Mouse (Mus musculus) thymus, postnatal 10 days (tissue): ENCODE data around the gene Wdr83os.
A peak's percentile ranks its signal among the peaks of the same experiment; 100 is the strongest.

ENCODE experiments used
- DNase-seq, 2 experiments: peaks; one replicate each; pipeline ENCODE4 v3.0.0; 2021; ENCODE audit warnings: low spot score in 2 of 2

Wdr83os gene

GRCm38 (mm10) chr8:85080532-85081215 is at the start of gene Wdr83os:
TSS of gene Wdr83os (plus strand) at chr8:85080740.
- peak; percentile 31 to 55 for DNase-seq

DNA sequence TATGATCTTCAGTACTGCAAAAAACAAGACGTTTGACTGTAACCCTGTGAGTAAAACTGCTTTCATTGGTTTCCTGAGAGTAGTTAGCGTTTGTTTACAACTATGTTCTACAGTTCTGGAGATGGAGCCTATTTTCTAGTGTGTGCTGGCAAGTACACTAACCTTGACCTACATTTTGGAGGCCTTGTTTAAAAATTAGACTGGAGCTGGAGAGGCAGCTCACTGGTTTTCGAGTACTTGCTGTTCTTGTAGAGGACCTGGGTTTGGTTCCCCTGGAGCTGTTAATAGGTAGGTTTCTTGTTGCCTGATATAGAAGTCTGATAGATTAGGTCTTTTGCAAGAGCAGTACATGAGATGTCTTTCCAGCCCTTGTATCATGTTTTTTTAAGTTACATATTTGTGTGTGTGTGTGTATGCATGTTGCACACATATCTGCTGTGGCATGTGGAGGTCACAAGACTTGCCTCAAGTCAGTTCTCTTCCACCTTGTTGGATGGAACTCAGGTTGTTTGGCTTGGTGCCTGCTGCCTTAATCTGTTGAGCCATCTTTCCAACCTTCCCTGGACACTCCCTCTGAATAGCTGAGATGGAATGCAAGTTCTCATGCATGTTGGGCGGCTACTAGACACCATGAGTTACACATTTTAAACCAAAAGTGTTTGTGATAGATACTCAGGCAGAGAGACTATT is 47.8 kb upstream of the Wdr83os start:
- DNase-seq: no peak

DNA sequence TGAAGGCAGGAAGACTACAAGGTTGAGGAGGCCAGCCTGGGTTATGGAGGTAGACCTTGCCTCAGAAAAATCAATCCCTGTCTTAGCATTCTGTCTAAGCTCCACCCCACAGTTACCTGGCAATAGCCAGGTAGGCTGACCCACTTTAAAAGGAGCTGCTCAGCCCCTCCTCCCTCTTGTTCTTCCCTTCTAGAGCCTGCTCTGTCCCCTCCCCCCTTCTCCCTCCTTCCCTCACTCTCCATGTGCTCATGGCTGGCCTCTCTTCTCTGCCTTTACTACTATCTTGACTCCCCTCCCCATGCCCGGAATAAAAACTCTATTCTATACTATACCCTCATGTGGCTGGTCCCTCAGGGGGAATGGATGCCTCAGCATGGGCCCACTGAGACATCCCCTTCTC is 46.7 kb upstream of the Wdr83os start:
- no peak for DNase-seq

DNA sequence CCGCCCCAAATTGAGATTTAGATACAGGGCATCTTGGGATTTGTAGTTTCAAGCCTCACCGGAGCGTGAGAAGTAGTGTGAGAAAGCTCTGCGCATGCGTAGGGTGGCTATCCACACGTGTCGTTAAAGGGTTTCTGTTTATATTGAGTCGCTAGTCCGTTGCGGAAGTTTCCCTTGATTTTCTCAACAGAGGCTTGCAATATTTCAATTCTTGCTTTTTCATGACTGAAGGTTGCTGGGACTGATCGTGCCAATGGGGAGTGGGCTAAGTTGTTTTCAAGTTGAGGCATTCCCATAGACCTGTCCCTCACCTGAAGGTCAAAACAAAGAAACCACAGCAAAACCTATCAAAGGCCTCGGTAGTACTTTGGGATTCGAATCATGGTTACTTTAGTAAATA is 45.8 kb upstream of the Wdr83os start:
- peak; percentile 78 to 84 for DNase-seq

DNA sequence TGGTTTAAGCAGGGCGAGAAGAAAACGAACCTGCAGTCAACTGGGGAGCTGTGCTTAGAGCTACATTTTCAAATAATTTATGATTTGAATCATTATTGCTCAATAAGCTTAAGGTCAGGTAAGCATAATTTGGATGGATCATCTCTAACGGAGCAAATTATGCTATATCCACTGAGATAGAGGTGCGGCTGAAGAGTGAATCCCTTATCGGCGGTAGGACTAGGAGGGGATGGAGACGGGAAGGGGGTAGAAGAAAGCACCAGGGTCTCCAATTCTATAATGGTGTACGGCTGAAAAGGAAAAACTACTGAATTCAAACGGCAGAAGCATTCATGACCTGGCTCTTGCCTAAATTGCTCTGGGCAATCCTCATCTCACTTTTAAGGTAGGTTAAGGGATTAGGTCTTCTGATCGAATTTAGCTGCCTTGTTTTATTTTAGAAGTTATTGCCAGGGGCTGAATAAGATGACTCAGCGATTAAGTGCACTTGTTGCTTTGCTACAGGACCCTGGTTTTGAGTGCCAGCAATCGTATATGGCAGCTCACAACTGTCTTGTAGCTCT is 45.3 kb upstream of the Wdr83os start:
- no peak for DNase-seq

DNA sequence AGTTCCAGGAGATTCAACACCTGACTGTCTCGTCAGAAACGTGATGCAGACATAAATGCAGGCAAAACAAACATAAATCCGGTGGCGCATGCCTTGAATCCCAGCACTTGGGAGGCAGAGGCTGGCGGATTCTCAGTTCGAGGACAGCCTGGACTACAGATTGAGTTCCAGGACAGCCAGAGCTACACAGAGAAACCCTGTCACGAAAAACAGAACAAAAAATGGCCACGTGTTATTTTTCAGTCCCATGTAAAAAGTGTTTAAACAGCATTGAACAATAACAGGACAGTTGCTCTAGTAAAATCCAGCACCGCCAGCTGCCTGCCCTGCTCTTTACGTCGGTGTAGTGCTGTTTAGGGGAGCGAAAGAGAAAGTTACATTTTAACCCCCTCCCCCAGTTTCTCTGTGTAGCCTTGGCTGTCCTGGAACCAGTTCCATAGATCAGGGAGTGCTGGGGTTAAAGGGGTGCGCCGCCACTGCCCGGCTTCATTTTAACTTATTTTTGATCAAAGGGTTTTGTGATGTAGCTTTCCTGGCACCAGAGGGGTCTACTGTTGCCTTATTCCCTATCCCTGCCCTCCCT is 44.7 kb upstream of the Wdr83os start:
- DNase-seq: peak; percentile 24 to 27

GRCm38 (mm10) chr8:85036381-85036717 is 44.2 kb upstream of the Wdr83os start:
- DNase-seq: no peak

GRCm38 (mm10) chr8:85036718-85037365 is 43.7 kb upstream of the Wdr83os start, which contains the start of gene Tnpo2:
TSS of gene Tnpo2 (plus strand) at chr8:85036915.
- DNase-seq: peak; percentile 82 to 85

GRCm38 (mm10) chr8:85037366-85037680 is 43.2 kb upstream of the Wdr83os start:
- no peak for DNase-seq

- peak; percentile 70 to 71 for DNase-seq
Observed at GRCm38 (mm10) chr8:85037681-85038531, 42.6 kb upstream of the Wdr83os start.

- DNase-seq: no peak
Observed at GRCm38 (mm10) chr8:85043619-85044018, 36.9 kb upstream of the Wdr83os start.

DNA sequence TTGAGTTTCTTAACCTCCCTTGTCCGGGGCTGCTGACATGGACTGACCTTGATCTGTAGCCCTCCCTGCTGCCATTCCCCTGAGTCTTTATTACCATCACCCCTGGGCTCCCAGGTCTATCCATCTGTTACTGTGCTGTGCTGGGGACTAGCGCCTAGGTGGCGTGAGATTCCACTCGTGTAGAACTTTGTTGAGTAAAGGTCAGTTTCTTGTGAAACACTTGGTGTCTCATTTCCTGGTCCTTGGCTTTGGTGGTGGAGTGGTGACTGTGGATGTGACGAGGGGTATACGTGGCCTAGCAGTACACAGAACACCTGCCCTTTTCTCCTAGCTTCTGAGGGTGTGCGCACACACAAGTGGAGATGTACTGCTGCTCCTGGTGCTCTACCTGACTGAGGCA is 23.2 kb upstream of the Wdr83os start:
- no peak for DNase-seq

GRCm38 (mm10) chr8:85059879-85060616 is 20.5 kb upstream of the Wdr83os start, which contains the start of gene Fbxw9:
TSS of gene Fbxw9 (plus strand) at chr8:85060055.
- DNase-seq: peak; percentile 80

GRCm38 (mm10) chr8:85062603-85063002 is 17.9 kb upstream of the Wdr83os start:
- DNase-seq: no peak

- DNase-seq: no peak
Observed at GRCm38 (mm10) chr8:85065213-85065612, 15.3 kb upstream of the Wdr83os start.

- DNase-seq: no peak
Observed at GRCm38 (mm10) chr8:85067155-85067554, 13.4 kb upstream of the Wdr83os start.

DNA sequence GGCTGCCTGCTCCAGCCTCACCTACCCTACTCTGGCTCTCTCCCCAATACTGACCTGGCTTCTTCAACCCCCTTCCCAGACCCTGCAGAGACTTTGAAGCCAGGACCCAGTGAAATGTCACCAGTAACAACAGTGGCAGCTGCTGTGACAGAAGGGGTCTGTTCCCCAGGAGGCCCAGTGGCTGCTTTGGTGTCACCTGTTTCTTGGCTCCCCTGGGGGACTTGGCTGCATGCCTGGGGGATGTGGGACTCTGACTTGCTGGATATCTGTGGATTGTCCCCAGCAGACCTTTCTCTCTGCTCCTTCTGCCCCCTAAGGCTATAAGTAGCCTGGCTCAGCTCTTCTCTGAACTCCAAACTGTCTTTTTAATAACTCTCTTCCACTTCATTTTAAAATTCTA is 12.6 kb upstream of the Wdr83os start, which contains the start of gene Gm5741:
Gene Gm5741 (minus strand): TSS at position 1 of the 400 bp plus-strand sequence.
- DNase-seq: no peak

- no peak for DNase-seq
Observed at GRCm38 (mm10) chr8:85071041-85071440, 9.5 kb upstream of the Wdr83os start.

DNA sequence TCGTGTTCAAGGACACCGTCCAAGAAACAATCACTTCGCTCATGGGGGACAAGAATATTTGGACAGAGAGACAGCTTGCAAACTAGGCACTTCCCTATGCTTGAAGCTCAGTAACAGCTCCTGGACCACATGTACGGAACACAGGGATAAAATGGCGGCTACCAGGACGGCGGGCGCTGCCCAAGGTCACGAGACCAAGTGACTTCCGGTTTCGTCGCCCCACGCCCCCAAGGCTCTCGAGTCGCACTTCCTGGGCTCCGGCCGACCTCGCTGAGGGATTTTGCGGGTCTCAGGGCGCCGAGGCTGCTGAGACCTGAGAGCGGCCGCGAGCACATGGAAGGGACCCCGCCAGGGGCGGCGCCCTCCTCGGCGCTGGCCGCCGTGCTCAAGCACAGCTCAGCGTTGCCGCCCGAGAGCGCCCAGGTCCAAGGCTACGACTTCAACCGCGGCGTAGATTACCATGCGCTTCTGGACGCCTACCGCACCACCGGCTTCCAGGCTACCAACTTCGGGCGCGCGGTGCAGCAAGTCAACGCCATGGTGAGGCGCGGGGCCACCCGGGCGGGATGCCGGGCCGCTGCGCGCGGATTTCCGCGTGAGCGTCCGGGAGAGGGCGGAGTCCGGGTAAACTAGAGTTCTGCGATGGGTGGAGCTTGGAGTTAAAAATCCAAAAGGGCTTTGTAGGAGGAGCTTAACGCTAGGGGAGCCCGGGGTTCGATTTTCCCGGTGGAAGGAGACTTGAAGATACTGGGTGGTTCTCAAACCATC is 8.8 kb upstream of the Wdr83os start, which contains the start of gene Dhps:
Gene Dhps (plus strand): TSS at position 244 of the 768 bp plus-strand sequence.
- peak; percentile 83 to 84 for DNase-seq
